Mouse (Mus musculus) embryonic fibroblast, embryonic 13.5 days (primary cell): ENCODE measurements at regions not wholly inside any gene's neighbourhood (a gene's known extent, or its start where the extent isn't known, plus 50 kb on each side); places are given as distances from the start of the nearest gene placed in this dataset.

Experiments
- CTCF ChIP-seq: IDR thresholded peaks from 2 replicates; pipeline ENCODE4 v1.5.1; 2011; ENCODE audit warnings: mild to moderate bottlenecking, control low read depth, low read length, moderate library complexity, borderline replicate concordance; ENCODE audit not compliant: insufficient read depth
- POLR2A ChIP-seq: IDR thresholded peaks from 2 replicates; pipeline ENCODE4 v1.6.1; 2011; ENCODE audit warnings: low read depth, mild to moderate bottlenecking, control low read depth, low read length, moderate library complexity

- no peak for TF ChIP-seq CTCF
- no peak for TF ChIP-seq POLR2A
Measured at GRCm38 (mm10) chr1:151059546-151060136, 66.4 kb upstream of the Hmcn1 start.
